Mouse (Mus musculus) brown adipose tissue, adult 24 weeks (tissue): ENCODE results near the gene Ptprcap. TPM values are rescaled to one million over a fixed set of nuclear protein-coding genes. Genes with fewer than 3 reads are reported as not detected.

ENCODE experiments used
- H3K27ac ChIP-seq: fragments of 200-500 bp; replicated peaks from 2 replicates; pipeline ENCODE4 v1.5.1; 2012; ENCODE audit warnings: low read depth, mild to moderate bottlenecking, low read length
- H3K4me1 ChIP-seq: fragments of 200-500 bp; 2 replicates; pipeline ENCODE4 v1.6.1; 2012; ENCODE audit warnings: low read length, mixed read lengths; ENCODE audit not compliant: control insufficient read depth, insufficient read depth, insufficient read length
- H3K4me3 ChIP-seq: fragments of 200-500 bp; 2 replicates; pipeline ENCODE4 v1.5.1; 2012; ENCODE audit warnings: low read depth, mild to moderate bottlenecking, low read length, moderate library complexity; ENCODE audit not compliant: insufficient read depth
- polyA plus RNA-seq: library from polyadenylated mRNA; stranded (reverse); fragments of >200 nt; gene quantifications from 2 replicates; pipeline ENCODE4 v1.2.4, GENCODE M21; 2012; ENCODE audit not compliant: missing spikeins, insufficient read depth, insufficient read length

Gene Ptprcap
- polyA plus RNA-seq, 1 experiment, result 1.3 TPM

DNA sequence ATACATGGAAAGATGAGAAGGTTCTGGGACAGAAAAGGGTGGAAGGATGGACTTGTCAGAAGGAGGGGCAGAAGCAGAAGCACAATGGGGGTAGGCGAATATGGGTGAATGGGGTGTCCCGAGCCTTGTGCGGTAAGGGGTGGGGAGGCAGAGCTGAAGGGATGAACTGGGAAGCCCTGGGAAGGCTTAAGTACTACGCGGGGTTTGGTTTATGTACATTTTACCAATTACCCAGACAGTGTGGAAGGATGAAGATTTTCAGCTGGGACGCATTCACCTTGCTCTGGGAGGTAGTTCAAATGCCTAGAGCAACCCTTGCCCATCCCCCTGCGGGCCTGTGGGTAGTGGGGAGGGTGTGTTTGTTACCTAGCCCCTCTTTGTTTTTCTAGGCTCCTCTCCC is 48.7 kb downstream of the Ptprcap start:
- H3K4me1 ChIP-seq, result peaks cover 7% of the 10 kb centered on the region; the same call in 1 of the 2 replicates
- peak overlapping the region; percentile 70 for H3K4me3 ChIP-seq
- H3K27ac ChIP-seq, result no peak overlapping the region

DNA sequence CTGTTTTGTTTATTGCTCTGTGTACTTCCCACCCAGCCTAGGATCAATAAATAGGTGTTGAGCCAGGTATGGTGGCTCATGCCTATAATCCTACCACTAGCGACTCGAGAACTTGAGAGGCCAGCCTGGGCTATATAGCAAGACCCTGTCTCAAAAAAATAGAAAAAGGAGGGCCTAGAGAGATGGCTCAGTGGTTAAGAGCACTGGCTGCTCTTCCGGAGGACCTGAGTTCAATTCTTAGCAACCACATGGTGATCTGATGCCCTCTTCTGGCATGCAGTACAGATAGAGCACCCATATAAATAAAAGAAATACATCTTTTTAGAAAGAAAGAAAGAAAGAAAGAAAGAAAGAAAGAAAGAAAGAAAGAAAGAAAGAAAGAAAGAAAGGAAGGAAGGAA is 49.7 kb downstream of the Ptprcap start:
- Histone ChIP-seq H3K27ac (no peak overlapping the region), H3K4me1 (peaks cover 7% of the 10 kb centered on the region; the same call in 1 of the 2 replicates), H3K4me3 (no peak overlapping the region)

DNA sequence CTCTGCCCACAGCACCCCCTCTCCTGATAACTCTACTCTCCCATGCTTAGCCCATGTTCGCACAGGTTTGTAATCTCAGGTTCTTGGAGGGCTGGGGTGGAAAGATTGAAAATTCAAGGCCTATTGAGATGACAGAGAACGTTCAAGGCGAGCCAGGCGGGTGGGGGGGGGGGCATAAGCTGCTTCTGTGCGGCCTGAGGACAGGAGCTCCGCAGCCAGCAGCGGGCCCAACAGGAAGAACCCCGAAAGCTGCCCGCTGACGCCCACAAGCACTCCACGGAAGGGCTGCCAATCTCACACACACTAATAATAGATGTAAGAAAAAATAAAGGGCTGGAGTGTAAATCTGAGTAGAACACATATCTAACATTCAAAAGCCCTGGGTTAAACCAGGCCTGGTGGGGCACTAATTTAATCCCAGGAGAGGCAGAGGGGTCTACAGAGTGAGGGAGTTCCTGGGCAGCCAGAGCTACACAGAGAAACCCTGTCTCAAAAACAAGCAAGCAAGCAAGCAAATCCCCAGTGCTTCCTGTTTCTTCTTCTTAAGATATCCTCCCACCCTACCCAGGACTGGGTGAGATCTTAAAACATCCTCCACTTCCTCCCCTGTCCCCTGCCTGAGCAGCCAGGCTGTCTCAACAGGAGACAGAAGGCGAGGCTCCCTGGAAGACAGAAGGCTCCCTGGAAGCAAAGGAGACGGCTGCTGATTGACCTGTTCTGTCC is 50.4 kb downstream of the Ptprcap start:
- Histone ChIP-seq H3K27ac (no peak overlapping the region), H3K4me1 (peaks cover 7% of the 10 kb centered on the region; the same call in 1 of the 2 replicates), H3K4me3 (no peak overlapping the region)

DNA sequence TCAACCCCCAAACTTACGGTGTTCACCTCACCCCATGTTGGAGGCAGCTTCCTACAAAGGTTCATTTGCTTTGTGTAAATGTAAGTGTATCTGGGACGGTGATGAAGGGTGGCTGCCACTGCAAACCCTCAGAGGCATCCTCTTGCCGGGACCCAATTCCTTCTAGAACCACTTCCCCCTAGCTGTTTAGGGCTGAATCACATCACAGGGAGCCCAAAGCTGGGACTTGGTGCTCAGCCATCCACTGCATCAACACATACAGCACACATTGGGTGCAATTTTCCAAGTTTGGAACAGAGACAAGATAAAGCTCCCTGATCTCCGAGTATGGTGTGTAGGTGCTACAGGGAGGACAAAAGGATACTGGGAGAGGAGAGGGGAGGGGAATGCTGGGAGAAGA is 51.5 kb downstream of the Ptprcap start:
- no peak overlapping the region for H3K4me3 ChIP-seq
- H3K27ac ChIP-seq, result no peak overlapping the region
- peaks cover 7% of the 10 kb centered on the region; the same call in 1 of the 2 replicates for H3K4me1 ChIP-seq

Other genes with a start within 250 kb of the Ptprcap start
- gene Tcirg1, start 246.5 kb upstream of the Ptprcap start, polyA plus RNA-seq, result 5.3 and 7.7 TPM in 2 replicates
- 1,010 and 1,143 TPM in 2 replicates for gene Ndufs8, start 240.8 kb upstream of the Ptprcap start, polyA plus RNA-seq
- 1.8 and 2.2 TPM in 2 replicates for gene Aldh3b1, start 223.8 kb upstream of the Ptprcap start, polyA plus RNA-seq
- 25.3 and 25.4 TPM in 2 replicates for gene Unc93b1, start 218.4 kb upstream of the Ptprcap start, polyA plus RNA-seq
- not detected in 2 replicates for gene Aldh3b3, start 195.0 kb upstream of the Ptprcap start, polyA plus RNA-seq
- 6.9 and 13.4 TPM in 2 replicates for gene Aldh3b2, start 181.3 kb upstream of the Ptprcap start, polyA plus RNA-seq
- 33.3 and 40.6 TPM in 2 replicates for gene Acy3, start 167.0 kb upstream of the Ptprcap start, polyA plus RNA-seq
- not detected in 2 replicates for gene Tbx10, start 160.9 kb upstream of the Ptprcap start, polyA plus RNA-seq
- gene Nudt8, start 153.0 kb upstream of the Ptprcap start, polyA plus RNA-seq, result 24.5 and 49.5 TPM in 2 replicates
- not detected in 2 replicates for gene Gm49405, start 153.0 kb upstream of the Ptprcap start, polyA plus RNA-seq
- gene Doc2g, start 150.3 kb upstream of the Ptprcap start, polyA plus RNA-seq, result 1.1 and 1.8 TPM in 2 replicates
- gene Ndufv1, start 140.8 kb upstream of the Ptprcap start, polyA plus RNA-seq, result 1,127 and 1,213 TPM in 2 replicates
- gene Gstp1, start 115.6 kb upstream of the Ptprcap start, polyA plus RNA-seq, result 362 and 451 TPM in 2 replicates
- gene Gstp2, start 107.6 kb upstream of the Ptprcap start, polyA plus RNA-seq, result 14.8 and 26.0 TPM in 2 replicates
- 2.3 and 4.2 TPM in 2 replicates for gene Gstp3, start 94.0 kb upstream of the Ptprcap start, polyA plus RNA-seq
- not detected in 2 replicates for gene Cabp2, start 72.0 kb upstream of the Ptprcap start, polyA plus RNA-seq
- gene Cdk2ap2, start 56.4 kb upstream of the Ptprcap start, polyA plus RNA-seq, result 78.5 and 101 TPM in 2 replicates
- 14.8 and 17.2 TPM in 2 replicates for gene Pitpnm1, start 53.6 kb upstream of the Ptprcap start, polyA plus RNA-seq
- gene Aip, start 27.7 kb upstream of the Ptprcap start, polyA plus RNA-seq, result 62.7 and 65.2 TPM in 2 replicates
- not detected in 2 replicates for gene Gpr152, start 13.8 kb upstream of the Ptprcap start, polyA plus RNA-seq
- not detected in 2 replicates for gene Cabp4, start 9.6 kb upstream of the Ptprcap start, polyA plus RNA-seq
- gene Coro1b, start 5.0 kb upstream of the Ptprcap start, polyA plus RNA-seq, result 103 and 112 TPM in 2 replicates
- 17.2 and 17.7 TPM in 2 replicates for gene Rps6kb2, start 9.8 kb downstream of the Ptprcap start, polyA plus RNA-seq
- 2.1 and 3.1 TPM in 2 replicates for gene Carns1, start 21.9 kb downstream of the Ptprcap start, polyA plus RNA-seq
- 0.83 TPM in 1 of 2 replicates, not detected in the other for gene Tbc1d10c, start 37.7 kb downstream of the Ptprcap start, polyA plus RNA-seq
- 265 and 309 TPM in 2 replicates for gene Ppp1ca, start 38.5 kb downstream of the Ptprcap start, polyA plus RNA-seq
- gene Rad9a, start 48.1 kb downstream of the Ptprcap start, polyA plus RNA-seq, result 4.4 and 7.6 TPM in 2 replicates
- not detected in 2 replicates for gene Clcf1, start 60.6 kb downstream of the Ptprcap start, polyA plus RNA-seq
- gene AC109138.7, start 60.8 kb downstream of the Ptprcap start, polyA plus RNA-seq, result not detected in 2 replicates
- 63.7 and 81.4 TPM in 2 replicates for gene Pold4, start 78.3 kb downstream of the Ptprcap start, polyA plus RNA-seq
- gene Ssh3, start 115.6 kb downstream of the Ptprcap start, polyA plus RNA-seq, result 3.3 and 4.8 TPM in 2 replicates
- 0.87 TPM in 1 of 2 replicates, not detected in the other for gene Ankrd13d, start 129.5 kb downstream of the Ptprcap start, polyA plus RNA-seq
- 30.7 and 35.9 TPM in 2 replicates for gene Grk2, start 152.6 kb downstream of the Ptprcap start, polyA plus RNA-seq
- 18.9 and 20.6 TPM in 2 replicates for gene Kdm2a, start 244.7 kb downstream of the Ptprcap start, polyA plus RNA-seq